Mouse (Mus musculus): Measurements from ENCODE around the gene Fmnl1.

Fmnl1 gene

GRCm38 (mm10) chr11:103223951-103224456 is 53.1 kb downstream of the Fmnl1 start:
- no peak for DNase-seq

DNA sequence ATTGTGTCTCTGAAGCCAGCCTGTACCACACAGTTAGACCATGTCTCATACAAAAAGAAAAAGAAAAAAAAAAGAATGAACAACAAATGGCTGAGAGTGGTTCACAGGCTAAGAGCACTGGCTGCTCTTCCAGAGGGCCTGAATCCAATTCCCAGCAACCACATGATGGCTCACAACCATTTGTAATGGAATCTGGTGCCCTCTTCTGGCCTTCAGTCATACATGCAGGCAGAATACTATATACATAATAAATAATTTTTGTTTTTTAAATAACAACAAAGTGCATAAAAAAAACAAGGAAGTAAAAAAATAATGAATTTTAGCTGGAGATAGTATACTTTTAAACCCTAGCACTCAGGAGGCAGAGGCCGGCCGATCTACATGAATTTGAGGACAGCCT is 58.7 kb downstream of the Fmnl1 start:
- no peak for DNase-seq

- DNase-seq, result no peak
Measured at GRCm38 (mm10) chr11:103230626-103231025, 59.7 kb downstream of the Fmnl1 start.

DNA sequence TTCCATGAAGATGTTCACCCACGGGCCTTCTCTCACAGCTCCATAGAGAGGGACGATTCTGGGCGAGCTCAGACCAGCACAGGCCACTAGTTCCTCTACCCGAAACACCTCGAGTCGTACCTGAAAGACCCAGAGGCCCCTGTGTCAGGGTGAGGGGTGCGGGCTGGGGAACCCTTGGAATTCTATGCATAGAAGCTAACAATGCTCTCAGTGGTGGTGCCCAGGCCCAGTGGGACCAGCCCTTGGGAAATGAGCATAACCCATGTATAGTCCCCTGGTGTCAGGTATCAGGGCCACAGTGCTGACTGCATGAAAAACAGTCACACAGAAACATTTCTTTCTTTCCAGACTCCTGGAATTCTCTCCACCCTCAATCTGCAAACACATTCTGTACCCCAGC is 60.5 kb downstream of the Fmnl1 start:
- DNase-seq, result no peak

- peak; percentile 72 for DNase-seq
Measured at GRCm38 (mm10) chr11:103232966-103233365, 62.1 kb downstream of the Fmnl1 start.

- no peak for DNase-seq
Measured at GRCm38 (mm10) chr11:103234447-103234846, 63.5 kb downstream of the Fmnl1 start.

GRCm38 (mm10) chr11:103235702-103236101 is 64.8 kb downstream of the Fmnl1 start:
- DNase-seq, result no peak

GRCm38 (mm10) chr11:103236431-103236830 is 65.5 kb downstream of the Fmnl1 start:
- DNase-seq, result no peak

GRCm38 (mm10) chr11:103236903-103237302 is 66.0 kb downstream of the Fmnl1 start:
- DNase-seq, result no peak

DNA sequence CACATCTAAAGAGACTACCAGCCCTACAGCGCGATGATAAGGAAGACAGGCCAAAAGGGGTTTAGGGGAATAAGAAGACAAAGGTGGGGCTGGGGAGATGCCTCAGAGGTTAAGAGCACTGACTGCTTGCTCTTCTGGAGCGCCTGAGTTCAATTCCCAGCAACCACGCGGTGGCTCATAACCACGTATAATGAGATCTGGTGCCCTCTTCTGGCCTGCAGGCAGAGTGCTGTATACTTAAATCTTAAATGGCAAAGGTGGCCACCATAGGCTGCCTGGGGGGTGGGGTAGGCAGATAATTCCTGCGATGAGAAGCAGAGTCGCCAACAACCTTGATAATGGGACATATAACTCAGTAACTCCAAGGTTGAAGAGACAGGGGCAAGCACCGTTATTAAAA is 66.8 kb downstream of the Fmnl1 start:
- no peak for DNase-seq

- no peak for DNase-seq
Measured at GRCm38 (mm10) chr11:103240740-103241139, 69.8 kb downstream of the Fmnl1 start.

DNA sequence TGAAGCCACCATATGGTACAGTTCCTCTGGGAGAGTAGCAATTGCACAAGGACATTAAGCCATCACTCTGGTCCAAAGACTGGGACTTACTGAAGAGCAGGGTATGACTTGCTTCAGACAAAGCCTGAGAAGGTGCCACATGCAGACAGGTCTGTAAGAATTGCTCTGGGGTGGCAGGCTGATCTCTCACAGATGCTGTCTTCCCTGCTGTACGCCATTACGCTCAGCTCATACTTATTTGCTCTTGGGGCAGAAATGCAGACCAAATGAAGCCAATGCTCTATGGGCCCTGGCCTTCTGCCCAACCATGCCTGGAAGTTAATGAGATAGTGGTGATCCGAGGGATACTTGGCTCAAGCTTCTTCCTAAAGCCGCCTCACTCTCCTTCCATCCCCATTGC is 73.9 kb downstream of the Fmnl1 start:
- DNase-seq, result no peak

GRCm38 (mm10) chr11:103246081-103246730 is 75.3 kb downstream of the Fmnl1 start:
- peak; percentile 39 for DNase-seq

DNA sequence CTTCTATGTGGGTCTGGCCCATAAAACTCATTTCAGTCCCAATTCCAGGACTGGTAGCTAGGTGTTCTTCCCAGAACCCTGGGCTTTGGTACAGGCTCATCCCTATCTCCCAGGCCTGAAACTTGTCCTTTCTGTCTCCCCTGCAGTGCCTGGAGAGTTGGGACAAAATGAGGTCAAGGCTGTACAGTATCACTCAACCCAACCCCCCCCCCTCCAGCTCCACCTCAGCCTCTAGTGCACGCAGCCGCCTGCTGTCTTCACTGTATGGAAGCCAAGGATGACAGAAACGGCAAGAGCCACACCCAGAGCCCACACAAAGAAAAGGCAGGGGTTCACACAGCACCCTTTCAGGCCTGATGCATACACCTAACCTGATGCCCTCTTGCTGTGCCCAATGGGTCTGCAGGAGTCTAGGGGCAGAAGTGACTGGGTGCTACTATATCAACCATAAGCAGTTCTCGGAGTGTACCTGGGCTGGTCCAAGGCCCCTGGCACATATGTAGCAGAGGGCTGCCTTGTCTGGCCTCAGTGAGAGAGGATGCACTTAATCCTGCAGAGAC is 75.9 kb downstream of the Fmnl1 start:
- DNase-seq, result no peak

- peak; percentile 60 for DNase-seq
Measured at GRCm38 (mm10) chr11:103247504-103248177, 76.7 kb downstream of the Fmnl1 start.
